Mouse (Mus musculus): ENCODE data around the gene Gm20806. TPM values are rescaled to one million over a fixed set of nuclear protein-coding genes. Genes with fewer than 3 reads are reported as not detected.
"Not testable (repeated sequence)": the region's sequence is repeated elsewhere in the genome, so short reads cannot be mapped to it uniquely, and the experiment has no call there.

The Gm20806 gene
- not detected in 2 replicates for polyA plus RNA-seq (2014; fragmentation: Nextera tagmentation; extraction: Ambion mirVana)

- not testable (repeated sequence) for H3K4me3 ChIP-seq (replicated peaks; ENCODE audit: low read depth, low read length); H3K36me3 ChIP-seq (ENCODE audit: control insufficient read depth, insufficient read depth, low read length); DNase-seq; H3K9me3 ChIP-seq (ENCODE audit: control insufficient read depth, low read length); H3K4me1 ChIP-seq (ENCODE audit: control insufficient read depth, insufficient read depth, low read length); ATAC-seq (ENCODE audit: low FRiP score, low TSS enrichment); H3K9ac ChIP-seq (replicated peaks; ENCODE audit: low read length); H3K27me3 ChIP-seq (ENCODE audit: control insufficient read depth, insufficient read depth, low read length); H3K4me2 ChIP-seq (ENCODE audit: low read length); H3K27ac ChIP-seq (replicated peaks; ENCODE audit: low read depth, low read length)
- no CpG with 5 or more reads among the region's 4 CpGs for WGBS
These were observed at the start of gene Gm20806 for GRCm38 (mm10) chrY:78837956-78838355. TSS of gene Gm20806 (minus strand) at chrY:78838056.
